Mouse (Mus musculus): Measurements from ENCODE around the gene Sirt7. TPM values are rescaled to one million over a fixed set of nuclear protein-coding genes. Genes with fewer than 3 reads are reported as not detected.

Gene Sirt7
- 155 TPM for polyA plus RNA-seq (2017; shearing (Covaris generic))

GRCm38 (mm10) chr11:120625152-120625775, at the start of gene Sirt7:
Sirt7 (minus strand) TSS chr11:120625240.

GRCm38 (mm10) chr11:120672687-120673593, 47.9 kb upstream of the Sirt7 start, which contains the start of gene Aspscr1:
Aspscr1 (plus strand) TSS chr11:120672973.

GRCm38 (mm10) chr11:120661076-120661460, 36.0 kb upstream of the Sirt7 start, which contains the start of gene Notum:
Notum (minus strand) TSS chr11:120661175.

GRCm38 (mm10) chr11:120648001-120648476, 23.0 kb upstream of the Sirt7 start, which contains the start of gene Myadml2:
Myadml2 (minus strand) TSS chr11:120648158.

GRCm38 (mm10) chr11:120643601-120643987, 18.6 kb upstream of the Sirt7 start, which contains the start of gene Pycr1:
Pycr1 (minus strand) TSS chr11:120643769.

GRCm38 (mm10) chr11:120633520-120634343, 8.7 kb upstream of the Sirt7 start, which contains the start of gene Mafg:
Mafg (minus strand) TSS chr11:120633600.

GRCm38 (mm10) chr11:120617519-120618112, 7.4 kb downstream of the Sirt7 start, which contains the start of gene Pcyt2:
Pcyt2 (minus strand) TSS chr11:120617936.

GRCm38 (mm10) chr11:120608241-120609034, 16.6 kb downstream of the Sirt7 start, which contains the start of gene Npb:
Npb (plus strand) TSS chr11:120608477.

GRCm38 (mm10) chr11:120598283-120598989, 26.6 kb downstream of the Sirt7 start, which contains the start of the genes Alyref and Anapc11:
Alyref (minus strand) TSS chr11:120598365.
Anapc11 (plus strand) TSS chr11:120598421.

GRCm38 (mm10) chr11:120581490-120582267, 43.4 kb downstream of the Sirt7 start, which contains the start of gene Arhgdia:
Arhgdia (minus strand) TSS chr11:120581624.

GRCm38 (mm10) chr11:120572752-120573584, 52.1 kb downstream of the Sirt7 start, which contains the start of gene P4hb:
P4hb (minus strand) TSS chr11:120573253.

Other genes starting within 250 kb of the Sirt7 start
- 24.0 TPM for gene Faap100, start 246.5 kb downstream of the Sirt7 start, polyA plus RNA-seq (2017; shearing (Covaris generic))
- gene Nploc4, start 187.5 kb downstream of the Sirt7 start, polyA plus RNA-seq (2017; shearing (Covaris generic)), result 50.4 TPM
- gene Tspan10, start 182.6 kb downstream of the Sirt7 start, polyA plus RNA-seq (2017; shearing (Covaris generic)), result not detected
- gene Pde6g, start 171.7 kb downstream of the Sirt7 start, polyA plus RNA-seq (2017; shearing (Covaris generic)), result 0.60 TPM
- gene Oxld1, start 167.2 kb downstream of the Sirt7 start, polyA plus RNA-seq (2017; shearing (Covaris generic)), result 3.9 TPM
- gene Ccdc137, start 167.1 kb downstream of the Sirt7 start, polyA plus RNA-seq (2017; shearing (Covaris generic)), result 25.7 TPM
- gene Arl16, start 157.6 kb downstream of the Sirt7 start, polyA plus RNA-seq (2017; shearing (Covaris generic)), result 11.9 TPM
- 29.6 TPM for gene Mrpl12, start 140.6 kb downstream of the Sirt7 start, polyA plus RNA-seq (2017; shearing (Covaris generic))
- 7.6 TPM for gene Slc25a10, start 133.4 kb downstream of the Sirt7 start, polyA plus RNA-seq (2017; shearing (Covaris generic))
- not detected for gene Gcgr, start 94.5 kb downstream of the Sirt7 start, polyA plus RNA-seq (2017; shearing (Covaris generic))
- 59.6 TPM for gene Mcrip1, start 75.5 kb downstream of the Sirt7 start, polyA plus RNA-seq (2017; shearing (Covaris generic))
- gene Ppp1r27, start 74.1 kb downstream of the Sirt7 start, polyA plus RNA-seq (2017; shearing (Covaris generic)), result not detected
- gene P4hb, start 52.0 kb downstream of the Sirt7 start, polyA plus RNA-seq (2017; shearing (Covaris generic)), result 172 TPM
- 768 TPM for gene Arhgdia, start 43.6 kb downstream of the Sirt7 start, polyA plus RNA-seq (2017; shearing (Covaris generic))
- 279 TPM for gene Alyref, start 26.9 kb downstream of the Sirt7 start, polyA plus RNA-seq (2017; shearing (Covaris generic))
- 67.7 TPM for gene Anapc11, start 26.8 kb downstream of the Sirt7 start, polyA plus RNA-seq (2017; shearing (Covaris generic))
- gene Npb, start 16.8 kb downstream of the Sirt7 start, polyA plus RNA-seq (2017; shearing (Covaris generic)), result not detected
- gene Pcyt2, start 7.3 kb downstream of the Sirt7 start, polyA plus RNA-seq (2017; shearing (Covaris generic)), result 135 TPM
- 31.8 TPM for gene Mafg, start 8.4 kb upstream of the Sirt7 start, polyA plus RNA-seq (2017; shearing (Covaris generic))
- 0.44 TPM for gene Pycr1, start 18.5 kb upstream of the Sirt7 start, polyA plus RNA-seq (2017; shearing (Covaris generic))
- gene Myadml2, start 22.9 kb upstream of the Sirt7 start, polyA plus RNA-seq (2017; shearing (Covaris generic)), result not detected
- not detected for gene Notum, start 35.9 kb upstream of the Sirt7 start, polyA plus RNA-seq (2017; shearing (Covaris generic))
- gene Aspscr1, start 47.7 kb upstream of the Sirt7 start, polyA plus RNA-seq (2017; shearing (Covaris generic)), result 111 TPM
- 85.8 TPM for gene Cenpx, start 88.5 kb upstream of the Sirt7 start, polyA plus RNA-seq (2017; shearing (Covaris generic))
- gene Lrrc45, start 88.7 kb upstream of the Sirt7 start, polyA plus RNA-seq (2017; shearing (Covaris generic)), result 52.6 TPM
- not detected for gene Rac3, start 96.2 kb upstream of the Sirt7 start, polyA plus RNA-seq (2017; shearing (Covaris generic))
- 5.4 TPM for gene Dcxr, start 102.0 kb upstream of the Sirt7 start, polyA plus RNA-seq (2017; shearing (Covaris generic))
- not detected for gene Cbr2, start 106.9 kb upstream of the Sirt7 start, polyA plus RNA-seq (2017; shearing (Covaris generic))
- 9.5 TPM for gene Hmga1b, start 137.6 kb upstream of the Sirt7 start, polyA plus RNA-seq (2017; shearing (Covaris generic))
- gene Rfng, start 159.0 kb upstream of the Sirt7 start, polyA plus RNA-seq (2017; shearing (Covaris generic)), result 29.1 TPM
- 70.8 TPM for gene Gps1, start 159.0 kb upstream of the Sirt7 start, polyA plus RNA-seq (2017; shearing (Covaris generic))
- 42.8 TPM for gene Dus1l, start 171.2 kb upstream of the Sirt7 start, polyA plus RNA-seq (2017; shearing (Covaris generic))
- 39.2 TPM for gene Fasn, start 199.3 kb upstream of the Sirt7 start, polyA plus RNA-seq (2017; shearing (Covaris generic))